Mouse (Mus musculus) thymus, postnatal 10 days (tissue): ENCODE data around the gene Ndufs2.
"Not testable (repeated sequence)": the region's sequence is repeated elsewhere in the genome, so short reads cannot be mapped to it uniquely, and the experiment has no call there.

Experiments used
- DNase-seq, 2 experiments: peaks; one replicate each; pipeline ENCODE4 v3.0.0; 2021; ENCODE audit warnings: low spot score in 2 of 2

Ndufs2 gene

GRCm38 (mm10) chr1:171256095-171256818 lies 5.1 kb upstream of the Ndufs2 start:
- no peak for DNase-seq

- DNase-seq = no peak
Measured at GRCm38 (mm10) chr1:171252415-171252814, 1.2 kb upstream of the Ndufs2 start.

DNA sequence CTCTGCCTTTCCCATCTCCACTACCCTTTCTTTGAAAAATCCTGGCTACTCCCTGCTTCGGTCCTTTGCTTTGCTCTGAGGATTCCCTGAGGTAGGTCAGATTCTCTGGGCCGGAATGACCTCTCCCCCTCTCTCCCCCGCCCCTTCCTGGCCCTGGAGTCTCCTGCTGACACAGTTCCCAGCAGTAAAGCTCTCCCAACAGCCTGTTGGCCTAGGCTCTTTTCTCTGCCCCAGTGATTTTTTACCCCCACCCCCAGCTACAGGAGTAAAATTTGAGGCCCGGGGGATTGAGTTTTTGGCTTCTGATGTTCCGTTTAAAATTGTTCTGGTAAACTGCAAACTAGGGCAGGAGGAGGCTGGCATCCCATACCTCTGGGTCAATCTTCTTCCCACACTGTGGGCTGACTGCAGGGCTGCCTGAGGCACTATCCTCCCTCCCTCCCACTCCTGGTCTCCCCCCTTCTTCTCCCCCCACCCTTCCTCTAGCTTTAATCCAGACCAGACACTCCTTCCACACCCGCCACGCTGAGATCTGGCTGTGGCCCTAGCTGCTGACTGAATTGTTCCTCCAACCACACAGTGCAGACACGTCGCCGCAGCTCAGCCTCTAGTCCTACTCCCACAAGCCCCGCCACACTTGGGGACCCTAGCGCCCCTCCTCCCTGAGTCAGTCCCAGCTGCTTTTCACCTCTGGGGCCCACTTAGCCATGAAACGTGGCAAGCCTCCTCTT lies 571 bp upstream of the Ndufs2 start:
- no peak for DNase-seq

GRCm38 (mm10) chr1:171249913-171250600 lies 1.1 kb downstream of the Ndufs2 start, which contains the start of gene Adamts4:
Gene Adamts4, plus strand, starts transcription at chr1:171250421.
- DNase-seq = no peak

DNA sequence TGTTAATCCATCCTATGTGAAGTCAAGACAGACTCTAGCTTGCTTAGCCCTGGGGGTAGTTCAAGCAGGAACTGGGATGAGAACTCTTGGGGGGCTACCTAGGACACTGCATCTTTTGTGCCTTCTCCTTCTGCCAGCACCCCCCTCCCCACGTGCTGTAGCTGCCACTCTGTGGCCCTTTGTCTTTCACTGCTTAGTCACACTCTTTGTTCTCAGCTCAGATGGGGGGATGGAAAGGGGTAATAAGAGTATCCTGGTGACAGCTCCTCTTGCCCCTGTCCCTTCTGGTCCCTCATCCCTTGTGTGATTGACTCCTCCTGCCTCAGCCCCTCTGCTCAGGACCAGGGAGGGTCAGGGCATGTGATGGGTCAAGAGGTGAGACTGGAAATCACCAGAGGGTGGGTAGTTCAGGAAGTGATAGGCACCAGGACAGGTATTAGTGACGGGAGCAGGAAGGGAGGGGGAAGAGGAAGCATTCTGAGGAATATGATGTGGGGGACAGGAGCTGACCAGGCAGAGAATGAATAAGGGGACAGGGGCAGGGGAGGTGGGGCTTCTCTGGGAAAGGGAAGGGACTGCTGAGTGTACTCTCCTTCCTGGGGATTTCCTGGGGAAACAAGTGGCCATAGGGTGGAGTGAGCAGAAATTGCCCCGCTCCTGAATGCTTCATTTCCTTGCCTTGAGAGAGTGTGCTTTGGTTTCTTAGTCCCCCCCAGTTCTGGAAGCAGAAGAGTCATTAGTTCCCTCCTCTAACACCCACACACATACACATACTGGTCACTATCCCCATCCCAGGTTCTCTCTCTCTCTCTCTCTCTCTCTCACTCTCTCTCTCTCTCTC lies 2.6 kb downstream of the Ndufs2 start:
- DNase-seq = no peak

DNA sequence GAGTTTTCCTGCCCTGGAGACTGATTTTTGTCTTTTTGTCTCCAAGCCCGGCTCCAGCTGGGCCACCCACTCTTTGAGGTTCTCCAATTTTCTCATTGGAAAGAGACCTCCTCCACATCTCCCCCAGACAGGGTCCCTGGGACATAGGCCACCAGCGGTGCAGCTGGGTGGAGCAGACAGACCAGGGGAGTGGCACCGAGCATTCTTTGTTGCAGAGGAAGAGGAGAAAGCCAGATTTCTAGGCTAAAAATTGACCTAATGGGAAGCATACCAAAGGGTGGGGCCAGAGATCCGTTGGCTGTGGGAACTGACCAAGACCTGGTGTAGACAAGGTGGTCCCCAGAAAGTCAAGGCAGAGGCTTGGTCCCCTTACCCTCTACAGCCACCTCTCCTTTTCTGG lies 3.3 kb downstream of the Ndufs2 start:
- DNase-seq = no peak

DNA sequence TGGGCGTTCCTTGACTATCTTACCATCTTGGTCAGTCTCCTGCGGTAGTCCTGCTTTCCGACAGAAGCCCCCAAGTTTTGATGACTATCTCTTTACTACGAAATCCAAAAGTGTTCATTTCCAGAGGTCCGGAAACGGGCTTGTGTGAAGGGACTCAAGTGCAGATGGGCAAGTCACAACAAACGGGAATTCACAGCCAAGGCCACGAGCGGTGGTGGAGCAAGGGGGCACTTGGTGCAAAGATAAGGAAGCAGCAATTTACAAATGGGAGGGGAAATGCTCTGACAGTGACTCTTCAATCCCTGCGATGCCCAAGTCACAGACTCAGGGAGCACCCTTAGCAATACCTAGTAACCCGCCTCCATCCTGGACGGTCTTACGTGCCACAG lies 3.7 kb downstream of the Ndufs2 start:
- DNase-seq = peak in 1 of 2 experiments; percentile 36

DNA sequence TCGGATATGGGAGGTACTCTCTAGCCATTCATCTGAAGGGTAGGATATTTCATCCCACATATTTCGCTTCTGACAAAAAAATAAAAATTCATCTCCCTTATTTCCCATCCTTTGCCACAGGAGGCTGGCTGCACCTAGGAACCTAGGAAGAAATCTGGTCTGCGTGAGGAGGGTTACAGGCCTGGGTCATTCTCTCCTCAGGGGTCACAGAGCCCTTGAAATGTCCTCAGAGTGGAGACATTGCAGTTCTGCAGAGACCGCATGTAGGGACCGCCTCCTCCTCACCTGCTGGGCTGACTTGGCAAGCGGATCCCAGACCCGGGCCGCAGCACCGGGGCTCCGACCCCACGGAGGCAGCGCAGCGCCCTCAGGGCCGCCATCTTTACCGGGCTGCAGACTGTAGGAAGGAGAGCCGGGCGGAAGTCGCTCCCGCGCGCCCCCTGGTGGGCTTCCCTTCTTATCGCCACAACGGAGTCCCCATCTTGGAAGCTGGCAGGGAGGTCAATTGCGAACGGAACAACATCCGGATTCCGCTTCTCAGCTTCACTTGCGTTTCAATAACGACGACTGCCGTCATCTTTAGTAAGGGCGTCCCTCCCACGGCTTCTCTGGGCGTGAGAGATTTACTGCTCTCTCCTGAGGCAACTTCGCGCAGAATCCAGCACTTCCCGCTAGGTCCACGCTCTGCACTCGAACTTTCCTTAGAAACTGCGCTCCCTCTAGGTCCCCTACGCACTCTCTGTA lies 4.3 kb downstream of the Ndufs2 start:
- DNase-seq = peak; percentile 95 to 98

DNA sequence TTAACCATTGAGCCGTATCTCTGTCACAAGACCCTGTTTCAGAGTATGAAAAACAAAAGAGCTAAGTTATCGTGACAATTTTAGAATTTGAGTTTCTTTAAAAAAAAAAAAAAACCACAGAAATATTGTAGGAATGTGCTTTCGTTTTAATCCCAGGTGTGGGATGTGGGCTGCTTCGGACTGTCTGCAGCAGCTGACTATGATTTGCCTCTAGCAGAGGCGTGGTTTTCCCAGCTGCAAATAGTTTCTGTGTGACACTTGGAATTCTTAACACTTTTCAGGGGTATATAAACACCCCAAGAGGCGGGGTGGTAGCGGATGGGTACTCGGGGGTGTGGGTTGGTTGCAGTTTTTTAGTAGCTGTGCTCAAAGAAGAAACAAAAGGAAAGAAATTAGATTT lies 5.8 kb downstream of the Ndufs2 start:
- DNase-seq = no peak

DNA sequence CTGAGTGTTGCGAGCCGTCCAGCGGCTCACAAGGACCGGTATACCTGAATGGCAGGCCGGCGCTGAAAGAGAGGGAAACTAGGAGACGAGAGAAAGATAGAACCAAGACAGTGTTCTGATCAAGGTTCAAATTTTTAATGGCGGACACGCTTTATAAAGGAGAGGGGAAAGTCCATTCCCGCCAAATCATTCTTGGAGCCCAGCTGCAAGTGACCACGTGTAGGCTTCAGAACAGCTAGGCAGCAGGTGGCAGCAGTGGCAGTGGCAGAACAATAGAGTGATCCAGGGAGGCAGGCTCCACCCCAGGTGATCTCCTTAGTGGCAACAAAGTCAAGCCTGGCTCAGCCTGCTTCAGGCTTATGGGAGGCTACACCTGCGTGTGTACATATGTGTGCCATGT lies 9.2 kb downstream of the Ndufs2 start:
- not testable (repeated sequence) for DNase-seq

DNA sequence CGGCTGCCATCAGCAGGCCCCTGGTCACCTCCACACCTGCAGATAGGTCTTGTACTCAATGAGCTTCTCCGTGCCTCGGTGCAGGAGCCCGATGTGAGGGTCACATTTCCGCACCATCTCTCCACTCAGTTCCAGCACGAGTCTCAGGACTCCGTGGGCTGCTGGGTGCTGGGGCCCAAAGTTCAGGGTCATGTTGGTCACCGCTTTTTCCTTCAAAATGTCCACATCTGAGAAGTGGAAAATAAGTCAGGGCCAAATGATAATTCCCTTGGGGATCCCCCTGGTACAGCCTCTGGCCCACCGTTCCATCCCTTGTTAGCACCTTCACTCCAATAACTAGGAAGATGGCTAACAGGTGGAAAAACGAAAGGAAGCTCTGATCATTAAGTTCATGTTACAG lies 10.3 kb downstream of the Ndufs2 start:
- no peak for DNase-seq

DNA sequence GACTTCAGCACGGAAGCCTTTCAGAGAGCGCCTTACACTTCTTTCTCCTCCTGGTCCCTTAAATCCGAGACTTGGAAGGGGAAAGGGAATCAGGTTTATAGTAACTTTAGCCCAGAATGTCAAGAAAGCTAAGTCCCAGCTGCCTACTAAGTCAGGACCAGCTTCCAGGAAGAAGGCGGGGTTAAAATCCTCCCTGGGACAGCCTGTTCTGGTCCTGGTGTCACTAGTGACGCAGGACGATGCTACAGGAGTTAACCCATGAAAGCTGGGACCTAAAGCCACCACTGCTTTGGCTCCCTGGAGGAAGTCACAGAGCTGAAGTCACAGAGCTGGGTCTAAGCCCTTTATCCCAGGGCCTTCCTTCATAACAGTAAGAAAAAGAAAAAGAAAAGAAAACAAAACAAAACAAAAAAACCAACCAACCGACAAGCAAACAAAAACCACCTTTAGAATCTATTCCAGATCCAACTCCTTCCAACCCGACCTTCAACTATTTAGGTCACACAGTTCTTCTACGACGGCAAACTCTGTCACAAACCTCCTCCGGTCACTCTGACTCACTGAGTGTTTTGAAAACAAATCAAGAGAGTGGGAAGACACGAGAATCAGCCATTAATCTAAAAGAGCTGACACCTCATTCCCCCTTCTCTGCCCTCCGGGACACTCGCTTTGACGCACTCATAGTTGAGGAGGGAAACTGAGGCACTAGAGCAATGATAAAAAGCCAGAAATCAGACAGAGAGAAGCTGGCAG lies 11.0 kb downstream of the Ndufs2 start:
- DNase-seq = no peak

DNA sequence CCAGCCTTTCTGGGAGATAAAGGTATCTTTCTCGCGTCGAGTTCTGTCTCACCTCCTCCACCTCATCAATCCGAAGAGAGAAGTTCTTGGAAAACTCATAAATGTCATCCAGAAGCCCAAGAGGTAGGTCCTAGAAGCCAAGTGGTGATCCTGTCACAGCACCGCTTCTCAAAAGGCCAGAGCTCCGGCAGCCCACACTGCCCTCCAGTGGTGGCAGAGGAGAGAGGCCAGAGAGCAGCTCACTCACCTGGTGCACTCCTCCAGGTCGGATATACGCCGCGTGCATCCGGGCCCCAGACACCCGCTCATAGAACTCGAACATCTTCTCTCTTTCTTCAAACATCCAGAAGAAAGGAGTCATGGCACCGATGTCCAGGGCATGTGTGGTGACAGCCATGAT lies 12.7 kb downstream of the Ndufs2 start:
- DNase-seq = peak in 1 of 2 experiments; percentile 47

DNA sequence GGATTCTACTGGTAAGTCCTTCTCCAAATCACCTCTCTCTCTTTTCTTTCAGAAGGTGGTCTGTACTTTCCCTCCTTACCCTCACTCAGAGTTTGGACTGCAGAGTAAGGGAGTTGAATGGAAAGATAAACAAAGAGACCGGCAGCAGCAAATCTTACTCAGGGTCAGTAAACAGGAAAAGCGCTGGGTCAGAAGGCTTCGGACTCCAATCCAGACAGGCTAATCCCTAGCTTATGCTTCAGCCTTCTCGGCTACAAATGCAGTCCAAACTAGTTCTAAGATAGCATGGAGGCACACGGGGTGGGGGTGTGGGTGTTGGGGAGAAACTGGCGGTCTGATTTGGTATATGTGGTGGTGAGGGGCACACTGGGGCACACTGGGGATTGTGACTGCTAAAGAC lies 13.8 kb downstream of the Ndufs2 start:
- DNase-seq = no peak

GRCm38 (mm10) chr1:171235791-171236190 lies 15.4 kb downstream of the Ndufs2 start:
- no peak for DNase-seq

DNA sequence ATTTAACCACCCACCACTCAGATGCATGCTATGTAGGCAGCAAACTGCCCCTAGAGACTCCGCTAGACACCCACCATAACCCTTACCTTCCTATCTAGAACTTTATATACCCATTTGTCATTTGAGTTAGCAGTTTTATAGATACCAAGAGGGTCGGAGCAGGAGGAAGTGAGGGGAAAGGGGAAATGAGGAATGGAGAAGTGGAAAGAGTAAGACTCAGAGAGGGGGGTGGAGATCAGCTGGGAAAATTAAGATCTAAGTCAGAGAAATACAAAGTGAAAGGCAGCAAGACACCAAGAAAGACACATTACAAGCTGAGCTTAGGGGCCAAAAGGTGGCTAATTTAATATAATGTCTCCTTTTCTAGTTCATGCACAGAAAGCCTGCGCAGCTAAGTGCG lies 16.6 kb downstream of the Ndufs2 start:
- no peak for DNase-seq

GRCm38 (mm10) chr1:171234126-171234525 lies 17.1 kb downstream of the Ndufs2 start, which contains the start of gene Fcer1g:
Gene Fcer1g, minus strand, starts transcription at chr1:171234365.
- no peak for DNase-seq

DNA sequence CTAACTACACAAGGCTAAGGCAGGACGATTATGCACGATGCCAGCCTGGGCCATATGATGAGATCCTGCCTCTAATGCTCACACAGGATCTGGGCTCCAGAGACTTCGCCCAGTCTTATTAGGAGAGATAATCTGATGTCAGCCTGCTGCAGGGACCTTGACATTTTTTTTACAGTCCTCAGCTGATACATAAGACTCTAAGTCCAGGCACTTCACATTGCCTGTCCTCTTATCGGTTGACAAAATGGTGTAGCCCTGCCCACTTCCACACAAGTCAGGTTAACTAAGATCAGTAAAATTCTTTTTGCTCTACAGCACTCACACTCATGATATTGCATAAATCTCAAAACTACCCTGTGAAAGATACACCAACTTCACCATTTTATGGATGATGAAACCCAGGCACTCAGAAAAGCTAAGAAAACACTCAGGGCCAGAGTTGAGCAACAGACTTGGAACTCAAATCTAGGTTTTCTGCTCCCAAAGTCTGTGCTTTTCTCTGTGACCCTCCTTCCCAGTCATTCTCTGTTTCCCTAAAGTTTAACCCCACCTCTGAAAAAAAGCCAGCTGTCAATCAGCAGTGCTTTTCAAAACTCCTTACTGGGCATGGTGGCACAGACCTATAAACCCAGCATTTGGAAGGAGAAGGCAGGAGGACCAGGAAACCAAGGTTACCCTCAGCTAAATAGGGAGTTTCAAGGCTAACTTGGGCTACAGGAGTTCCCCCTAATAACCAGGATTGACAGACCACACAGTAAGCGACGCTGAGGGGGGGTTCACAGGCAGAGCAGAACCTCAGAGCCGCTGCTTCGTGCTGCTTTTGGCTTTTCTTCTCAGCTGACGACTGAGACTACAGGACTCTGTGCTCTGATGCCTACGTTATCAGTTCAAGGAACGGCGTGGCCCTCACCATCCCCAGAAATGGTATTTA lies 18.1 kb downstream of the Ndufs2 start:
- DNase-seq = no peak

GRCm38 (mm10) chr1:171232348-171232747 lies 18.8 kb downstream of the Ndufs2 start:
- DNase-seq = no peak
